Mouse (Mus musculus) retina, embryonic 14.5 days (tissue): Measurements from ENCODE around the gene Sppl2c.

ENCODE experiments used
- DNase-seq: peaks from one replicate; pipeline ENCODE4 v3.0.0-alpha.2; 2015; ENCODE audit warnings: low spot score

Sppl2c gene

GRCm38 (mm10) chr11:104186135-104186836 is at the start of gene Sppl2c:
Gene Sppl2c, plus strand, starts transcription at chr11:104186327.
- DNase-seq, result no peak

GRCm38 (mm10) chr11:104138976-104139375 is 47.2 kb upstream of the Sppl2c start:
- DNase-seq, result no peak

- no peak for DNase-seq
Measured at GRCm38 (mm10) chr11:104144930-104145329, 41.2 kb upstream of the Sppl2c start.

- DNase-seq, result no peak
Measured at GRCm38 (mm10) chr11:104148787-104149186, 37.3 kb upstream of the Sppl2c start.

GRCm38 (mm10) chr11:104150911-104151310 is 35.2 kb upstream of the Sppl2c start:
- DNase-seq, result peak; percentile 48

GRCm38 (mm10) chr11:104154332-104154731 is 31.8 kb upstream of the Sppl2c start:
- DNase-seq, result no peak

- peak; percentile 26 for DNase-seq
Measured at GRCm38 (mm10) chr11:104154820-104155635, 31.1 kb upstream of the Sppl2c start.

- DNase-seq, result no peak
Measured at GRCm38 (mm10) chr11:104155899-104156298, 30.2 kb upstream of the Sppl2c start.

GRCm38 (mm10) chr11:104156391-104156790 is 29.7 kb upstream of the Sppl2c start:
- no peak for DNase-seq

- DNase-seq, result peak; percentile 86
Measured at GRCm38 (mm10) chr11:104157603-104158259, 28.4 kb upstream of the Sppl2c start.

GRCm38 (mm10) chr11:104158260-104158907 is 27.7 kb upstream of the Sppl2c start:
- DNase-seq, result no peak

- DNase-seq, result no peak
Measured at GRCm38 (mm10) chr11:104159769-104160272, 26.3 kb upstream of the Sppl2c start.

- no peak for DNase-seq
Measured at GRCm38 (mm10) chr11:104161153-104161552, 25.0 kb upstream of the Sppl2c start.

- no peak for DNase-seq
Measured at GRCm38 (mm10) chr11:104164257-104164656, 21.9 kb upstream of the Sppl2c start.

GRCm38 (mm10) chr11:104171281-104171781 is 14.8 kb upstream of the Sppl2c start:
- DNase-seq, result peak; percentile 84

- DNase-seq, result no peak
Measured at GRCm38 (mm10) chr11:104178893-104179292, 7.2 kb upstream of the Sppl2c start.

GRCm38 (mm10) chr11:104179804-104180203 is 6.3 kb upstream of the Sppl2c start:
- no peak for DNase-seq

- no peak for DNase-seq
Measured at GRCm38 (mm10) chr11:104182141-104182540, 4.0 kb upstream of the Sppl2c start.

GRCm38 (mm10) chr11:104186837-104187150 is 667 bp downstream of the Sppl2c start:
- no peak for DNase-seq

GRCm38 (mm10) chr11:104187766-104188165 is 1.6 kb downstream of the Sppl2c start:
- DNase-seq, result no peak

GRCm38 (mm10) chr11:104190008-104190407 is 3.9 kb downstream of the Sppl2c start:
- no peak for DNase-seq

GRCm38 (mm10) chr11:104195382-104195781 is 9.3 kb downstream of the Sppl2c start:
- DNase-seq, result no peak
